Mouse (Mus musculus) ES-Bruce4 (cell line): ENCODE measurements at regions not wholly inside any gene's neighbourhood (a gene's known extent, or its start where the extent isn't known, plus 50 kb on each side); places are given as distances from the start of the nearest gene placed in this dataset.

Source experiments
- CTCF ChIP-seq: IDR thresholded peaks from one replicate; pipeline ENCODE4 v1.8.1; 2011; ENCODE audit warnings: low read depth, low read length
- EP300 ChIP-seq: IDR thresholded peaks from 2 replicates; pipeline ENCODE4 v1.6.1; 2011; ENCODE audit warnings: low read depth, low read length; ENCODE audit not compliant: insufficient read depth
- POLR2A ChIP-seq: IDR thresholded peaks from one replicate; pipeline ENCODE4 v1.8.1; 2011; ENCODE audit warnings: low read length; ENCODE audit not compliant: insufficient read depth

DNA sequence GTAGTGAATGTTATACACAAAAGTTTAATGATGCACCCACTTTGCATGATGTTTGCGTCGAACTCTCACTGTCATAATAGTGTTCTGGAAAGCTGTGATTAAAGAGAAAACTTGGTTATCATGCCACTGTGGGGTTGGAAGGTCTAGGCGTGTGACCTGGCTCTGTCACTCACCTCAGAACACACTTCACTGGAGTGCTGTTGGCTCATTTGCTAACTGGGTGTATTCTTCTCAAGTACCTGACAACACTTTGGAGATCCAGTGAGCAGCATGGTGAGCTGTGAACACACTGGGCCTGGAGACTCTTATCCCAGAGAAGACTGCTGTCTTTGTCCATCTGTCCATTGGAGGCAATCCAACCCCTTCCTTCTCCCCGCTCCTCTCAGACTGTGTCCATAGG is 98.9 kb upstream of the Kcnd3 start:
- no peak for TF ChIP-seq EP300
- TF ChIP-seq POLR2A = no peak
- no peak for TF ChIP-seq CTCF
